Mouse (Mus musculus): ENCODE measurements around the gene 1700016H13Rik.

Gene 1700016H13Rik

GRCm38 (mm10) chr5:103674482-103674881 lies 18.7 kb upstream of the 1700016H13Rik start:
- no peak for DNase-seq (ENCODE audit: low read depth in 1 of 2, low spot score in 2 of 2)

- DNase-seq (ENCODE audit: low read depth in 1 of 2, low spot score in 2 of 2): no peak
These were observed 17.8 kb upstream of the 1700016H13Rik start for GRCm38 (mm10) chr5:103673611-103674010.

- no peak for DNase-seq (ENCODE audit: low read depth in 1 of 2, low spot score in 2 of 2)
These were observed 16.0 kb upstream of the 1700016H13Rik start for GRCm38 (mm10) chr5:103671858-103672257.

- no peak for DNase-seq (ENCODE audit: low read depth in 1 of 2, low spot score in 2 of 2)
These were observed 10.1 kb upstream of the 1700016H13Rik start for GRCm38 (mm10) chr5:103665876-103666275.

- no peak for DNase-seq (ENCODE audit: low read depth in 1 of 2, low spot score in 2 of 2)
These were observed 9.1 kb upstream of the 1700016H13Rik start for GRCm38 (mm10) chr5:103664932-103665331.

GRCm38 (mm10) chr5:103659571-103659970 lies 3.8 kb upstream of the 1700016H13Rik start:
- DNase-seq (ENCODE audit: low read depth in 1 of 2, low spot score in 2 of 2): no peak

GRCm38 (mm10) chr5:103658921-103659320 lies 3.1 kb upstream of the 1700016H13Rik start:
- DNase-seq (ENCODE audit: low read depth in 1 of 2, low spot score in 2 of 2): no peak

GRCm38 (mm10) chr5:103654780-103655179 lies 1.0 kb downstream of the 1700016H13Rik start:
- no peak for DNase-seq (ENCODE audit: low read depth in 1 of 2, low spot score in 2 of 2)

- DNase-seq (ENCODE audit: low read depth in 1 of 2, low spot score in 2 of 2): no peak
These were observed 1.6 kb downstream of the 1700016H13Rik start for GRCm38 (mm10) chr5:103654225-103654624.

- no peak for DNase-seq (ENCODE audit: low read depth in 1 of 2, low spot score in 2 of 2)
These were observed 8.5 kb downstream of the 1700016H13Rik start for GRCm38 (mm10) chr5:103647320-103647719.

GRCm38 (mm10) chr5:103644167-103644566 lies 11.6 kb downstream of the 1700016H13Rik start:
- no peak for DNase-seq (ENCODE audit: low read depth in 1 of 2, low spot score in 2 of 2)

GRCm38 (mm10) chr5:103637162-103637561 lies 18.6 kb downstream of the 1700016H13Rik start:
- no peak for DNase-seq (ENCODE audit: low read depth in 1 of 2, low spot score in 2 of 2)

- DNase-seq (ENCODE audit: low read depth in 1 of 2, low spot score in 2 of 2): no peak
These were observed 25.8 kb downstream of the 1700016H13Rik start for GRCm38 (mm10) chr5:103629854-103630580.

GRCm38 (mm10) chr5:103629111-103629764 lies 26.6 kb downstream of the 1700016H13Rik start, which contains the start of gene Slc10a6:
Gene Slc10a6 (minus strand): TSS chr5:103629403.
- DNase-seq (ENCODE audit: low read depth in 1 of 2, low spot score in 2 of 2): no peak

- no peak for DNase-seq (ENCODE audit: low read depth in 1 of 2, low spot score in 2 of 2)
These were observed 27.3 kb downstream of the 1700016H13Rik start for GRCm38 (mm10) chr5:103628499-103628898.

- no peak for DNase-seq (ENCODE audit: low read depth in 1 of 2, low spot score in 2 of 2)
These were observed 31.0 kb downstream of the 1700016H13Rik start for GRCm38 (mm10) chr5:103624831-103625230.

- DNase-seq (ENCODE audit: low read depth in 1 of 2, low spot score in 2 of 2): no peak
These were observed 33.5 kb downstream of the 1700016H13Rik start for GRCm38 (mm10) chr5:103622321-103622720.

GRCm38 (mm10) chr5:103620301-103620973 lies 35.4 kb downstream of the 1700016H13Rik start:
- DNase-seq (ENCODE audit: low read depth in 1 of 2, low spot score in 2 of 2): no peak

GRCm38 (mm10) chr5:103617191-103617590 lies 38.6 kb downstream of the 1700016H13Rik start:
- DNase-seq (ENCODE audit: low read depth in 1 of 2, low spot score in 2 of 2): no peak

- DNase-seq (ENCODE audit: low read depth in 1 of 2, low spot score in 2 of 2): no peak
These were observed 41.5 kb downstream of the 1700016H13Rik start for GRCm38 (mm10) chr5:103614356-103614755.

- DNase-seq (ENCODE audit: low read depth in 1 of 2, low spot score in 2 of 2): no peak
These were observed 43.5 kb downstream of the 1700016H13Rik start for GRCm38 (mm10) chr5:103612316-103612715.
